Mouse (Mus musculus) kidney, postnatal 4 days (tissue): ENCODE results near the gene F13a1.

Experiments used
- DNase-seq, 2 experiments: peaks; one replicate each; pipeline ENCODE4 v3.0.0; 2021; ENCODE audit warnings: mixed read lengths in 2 of 2

Gene F13a1

DNA sequence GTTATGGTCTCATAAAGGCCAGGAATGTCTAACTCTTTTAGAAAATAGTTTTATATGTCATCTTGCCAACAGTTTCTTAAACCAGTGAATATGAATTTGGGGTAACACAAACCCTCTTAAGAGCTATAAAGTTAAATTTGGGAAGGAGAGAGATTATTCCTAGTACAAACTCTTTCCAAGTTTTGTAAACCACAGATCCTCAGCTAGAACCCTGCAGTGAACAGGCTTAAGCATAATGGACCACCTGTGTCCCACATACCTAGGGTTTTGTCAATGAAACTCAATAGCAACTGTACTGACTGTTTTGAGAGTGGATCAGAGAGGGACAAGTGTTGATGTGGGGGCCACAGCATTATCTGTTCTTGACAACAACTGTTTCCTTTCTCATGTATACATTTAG, 96.4 kb downstream of the F13a1 start:
- DNase-seq = no peak

DNA sequence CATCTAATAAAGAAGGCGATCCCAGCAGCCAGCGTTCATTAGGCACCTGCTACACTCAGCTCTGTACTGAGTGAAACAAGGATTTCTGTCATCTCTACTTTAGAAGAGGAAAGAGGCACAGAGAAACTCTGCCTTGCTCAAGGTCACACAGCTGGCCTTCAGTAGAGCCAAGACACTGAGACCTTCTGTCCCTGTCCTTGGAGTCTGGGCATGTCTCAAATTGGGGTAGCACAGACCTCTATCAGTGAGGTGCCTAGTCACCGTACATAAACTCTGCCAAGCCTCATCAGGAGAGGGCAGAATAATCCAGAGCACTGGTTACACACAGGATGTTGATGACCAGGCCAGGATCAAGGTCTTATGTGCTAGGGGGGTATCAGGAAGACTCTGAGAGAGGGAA, 108.2 kb downstream of the F13a1 start:
- DNase-seq = no peak

GRCm38 (mm10) chr13:36932066-36932465, 118.0 kb downstream of the F13a1 start:
- DNase-seq = no peak

- no peak for DNase-seq
Measured at GRCm38 (mm10) chr13:36919737-36920136, 130.3 kb downstream of the F13a1 start.

GRCm38 (mm10) chr13:36903885-36904284, 146.2 kb downstream of the F13a1 start:
- DNase-seq = no peak

DNA sequence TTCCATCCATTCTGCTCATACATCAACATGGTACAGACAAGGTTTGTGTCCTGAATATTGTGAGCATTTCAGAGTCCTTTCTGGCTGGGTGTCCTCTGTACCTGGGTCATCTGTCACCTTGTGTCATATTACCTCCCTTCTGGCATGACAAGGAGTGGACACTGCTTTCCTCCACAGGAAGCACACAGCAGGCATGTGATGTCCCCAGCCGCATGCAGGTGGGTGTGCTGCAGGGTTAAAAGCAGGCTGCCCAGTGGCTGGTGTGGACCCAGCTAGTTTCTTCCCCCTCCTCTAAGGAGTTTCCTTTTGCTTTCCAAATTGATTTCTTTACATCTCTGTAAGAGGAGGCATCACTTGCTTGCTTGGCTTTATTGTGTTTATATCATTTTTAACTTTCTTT, 146.6 kb downstream of the F13a1 start:
- DNase-seq = no peak

- no peak for DNase-seq
Measured at GRCm38 (mm10) chr13:36901603-36902002, 148.4 kb downstream of the F13a1 start.

GRCm38 (mm10) chr13:36901016-36901415, 149.0 kb downstream of the F13a1 start:
- DNase-seq = no peak

DNA sequence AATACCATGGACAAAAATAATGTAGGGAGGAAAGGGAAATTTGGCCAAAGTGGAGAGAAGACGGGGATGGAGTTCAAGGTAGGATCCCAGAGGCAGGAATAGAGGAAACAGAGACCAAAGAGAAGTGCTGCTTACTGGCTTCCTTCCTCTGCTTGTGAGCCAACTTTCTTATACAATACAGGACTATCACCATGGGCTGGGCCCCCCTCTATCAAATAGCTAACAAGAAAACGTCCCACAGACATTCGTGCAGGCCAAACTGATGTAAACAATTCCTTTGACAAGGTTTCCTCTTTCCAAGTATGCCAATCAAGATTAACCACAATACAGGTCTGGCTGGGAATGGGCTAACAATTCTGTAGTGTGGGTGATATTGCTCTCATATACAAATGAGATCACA, 154.0 kb downstream of the F13a1 start:
- DNase-seq = no peak

GRCm38 (mm10) chr13:36893762-36894161, 156.3 kb downstream of the F13a1 start:
- no peak for DNase-seq

- no peak for DNase-seq
Measured at GRCm38 (mm10) chr13:36892216-36892615, 157.8 kb downstream of the F13a1 start.

GRCm38 (mm10) chr13:36885973-36886372, 164.1 kb downstream of the F13a1 start:
- no peak for DNase-seq

- no peak for DNase-seq
Measured at GRCm38 (mm10) chr13:36839111-36839510, 210.9 kb downstream of the F13a1 start.
